Mouse (Mus musculus) gastrocnemius, postnatal 4 days (tissue): ENCODE data around the gene Mkln1. TPM values are rescaled to one million over a fixed set of nuclear protein-coding genes. Genes with fewer than 3 reads are reported as not detected.

ENCODE experiments used
- DNase-seq, 2 experiments: peaks; one replicate each; pipeline ENCODE4 v3.0.0; 2021 to 2022; ENCODE audit warnings: low spot score in 2 of 2, mixed read lengths in 2 of 2
- total RNA-seq, 2 experiments: library from RNA; stranded (reverse); gene quantifications; 2 replicates each; pipeline ENCODE4 v1.2.3; 2021

The Mkln1 gene
- total RNA-seq, 2 experiments from 2014 or later: 108 to 129 TPM

- no peak for DNase-seq
These were observed 102.2 kb downstream of the Mkln1 start for GRCm38 (mm10) chr6:31500691-31501090.

- no peak for DNase-seq
These were observed 104.1 kb downstream of the Mkln1 start for GRCm38 (mm10) chr6:31502614-31503013.

- no peak for DNase-seq
These were observed 115.2 kb downstream of the Mkln1 start for GRCm38 (mm10) chr6:31513726-31514125.

- no peak for DNase-seq
These were observed 119.3 kb downstream of the Mkln1 start for GRCm38 (mm10) chr6:31517681-31518337.

- no peak for DNase-seq
These were observed 119.8 kb downstream of the Mkln1 start for GRCm38 (mm10) chr6:31518338-31518698.

GRCm38 (mm10) chr6:31519001-31519471 lies 120.5 kb downstream of the Mkln1 start:
- DNase-seq: no peak

- no peak for DNase-seq
These were observed 122.1 kb downstream of the Mkln1 start for GRCm38 (mm10) chr6:31520486-31521215.

GRCm38 (mm10) chr6:31521491-31522355 lies 123.2 kb downstream of the Mkln1 start:
- DNase-seq: no peak

GRCm38 (mm10) chr6:31522478-31522877 lies 123.9 kb downstream of the Mkln1 start:
- no peak for DNase-seq

GRCm38 (mm10) chr6:31523039-31523438 lies 124.5 kb downstream of the Mkln1 start:
- no peak for DNase-seq

GRCm38 (mm10) chr6:31523657-31524056 lies 125.1 kb downstream of the Mkln1 start:
- DNase-seq: no peak

- DNase-seq: no peak
These were observed 125.6 kb downstream of the Mkln1 start for GRCm38 (mm10) chr6:31524121-31524520.

- no peak for DNase-seq
These were observed 126.1 kb downstream of the Mkln1 start for GRCm38 (mm10) chr6:31524647-31525046.

- peak in 1 of 2 experiments; percentile 57 for DNase-seq
These were observed 126.8 kb downstream of the Mkln1 start for GRCm38 (mm10) chr6:31525231-31525900.

GRCm38 (mm10) chr6:31526929-31527328 lies 128.4 kb downstream of the Mkln1 start:
- DNase-seq: no peak

- DNase-seq: no peak
These were observed 129.4 kb downstream of the Mkln1 start for GRCm38 (mm10) chr6:31527897-31528296.

GRCm38 (mm10) chr6:31528339-31528738 lies 129.8 kb downstream of the Mkln1 start:
- DNase-seq: no peak

GRCm38 (mm10) chr6:31531880-31532279 lies 133.3 kb downstream of the Mkln1 start:
- no peak for DNase-seq

GRCm38 (mm10) chr6:31534705-31535104 lies 136.2 kb downstream of the Mkln1 start:
- no peak for DNase-seq

GRCm38 (mm10) chr6:31537193-31537592 lies 138.7 kb downstream of the Mkln1 start:
- DNase-seq: no peak

GRCm38 (mm10) chr6:31538112-31538511 lies 139.6 kb downstream of the Mkln1 start:
- DNase-seq: no peak
